Mouse (Mus musculus) heart, embryonic 14.5 days (tissue): Measurements from ENCODE around the gene Cc2d2b. TPM values are rescaled to one million over a fixed set of nuclear protein-coding genes. Genes with fewer than 3 reads are reported as not detected.
A peak's percentile ranks its signal among the peaks of the same experiment; 100 is the strongest.

Experiments used
- ATAC-seq: fragments of 200-750 bp; cut with Nextera tagmentation; 2 replicates; pipeline ENCODE4 v1.8.0; 2017; ENCODE audit warnings: low read depth, moderate TSS enrichment; ENCODE audit not compliant: insufficient number of reproducible peaks, insufficient read depth, low FRiP score
- H3K27ac ChIP-seq, 2 experiments: fragments of 200-500 bp in 1 of 2; fragments of 300-500 bp in 1 of 2; sonication (generic) in 1 of 2; replicated peaks in 1 of 2; 2 replicates each; pipeline ENCODE4 v1.5.1; 2012 to 2014; ENCODE audit warnings: low read depth in 2 of 2, low read length in 2 of 2, control low read depth in 1 of 2, mild to moderate bottlenecking in 1 of 2, mixed read lengths in 1 of 2; ENCODE audit not compliant: control insufficient read depth in 1 of 2, insufficient read depth in 1 of 2
- H3K27me3 ChIP-seq: fragments of 300-500 bp; sonication (generic); 2 replicates; pipeline ENCODE4 v1.6.1; 2014; ENCODE audit warnings: mild to moderate bottlenecking, low read length, control low read depth; ENCODE audit not compliant: control insufficient read depth, insufficient read depth
- H3K36me3 ChIP-seq: fragments of 300-500 bp; sonication (generic); 2 replicates; pipeline ENCODE4 v1.6.1; 2014; ENCODE audit warnings: mild to moderate bottlenecking, control low read depth, low read length, mixed read lengths; ENCODE audit not compliant: control insufficient read depth, insufficient read depth
- H3K4me1 ChIP-seq, 2 experiments: fragments of 200-500 bp in 1 of 2; fragments of 300-500 bp in 1 of 2; sonication (generic) in 1 of 2; 2 replicates each; pipeline ENCODE4 v1.6.1; 2012 to 2014; ENCODE audit warnings: low read length in 2 of 2, control low read depth in 1 of 2, mixed read lengths in 1 of 2; ENCODE audit not compliant: control insufficient read depth in 2 of 2, insufficient read depth in 2 of 2
- H3K4me2 ChIP-seq: fragments of 300-500 bp; sonication (generic); 2 replicates; pipeline ENCODE4 v1.6.1; 2014; ENCODE audit warnings: mild to moderate bottlenecking, low read length
- H3K4me3 ChIP-seq, 2 experiments: fragments of 200-500 bp in 1 of 2; fragments of 300-500 bp in 1 of 2; sonication (generic) in 1 of 2; 2 replicates each; pipeline ENCODE4 v1.5.1; 2012 to 2014; ENCODE audit warnings: low read length in 2 of 2, mild to moderate bottlenecking in 2 of 2, control low read depth in 1 of 2, low read depth in 1 of 2, moderate library complexity in 1 of 2; ENCODE audit not compliant: control insufficient read depth in 1 of 2, insufficient read depth in 1 of 2
- H3K9ac ChIP-seq: fragments of 300-500 bp; sonication (generic); 2 replicates; pipeline ENCODE4 v1.6.1; 2014; ENCODE audit warnings: mild to moderate bottlenecking, low read length
- H3K9me3 ChIP-seq: fragments of 300-500 bp; sonication (generic); 2 replicates; pipeline ENCODE4 v1.6.1; 2016; ENCODE audit warnings: low read length, control low read depth; ENCODE audit not compliant: control insufficient read depth
- WGBS: fragments of 180-500 bp; shearing (Covaris S2); extraction: QIAGEN DNeasy Blood & Tissue Kit; methylation state at CpG from one replicate; pipeline ENCODE4 v1.1.7; 2014; 5-methylcytosine and 5-hydroxymethylcytosine counted together
- polyA plus RNA-seq: library from polyadenylated mRNA; unstranded; fragments of >200 nt; fragmentation: Nextera tagmentation; extraction: Ambion mirVana; gene quantifications from 2 replicates; pipeline ENCODE4 v1.2.1, GENCODE M21; 2014

Cc2d2b gene
- polyA plus RNA-seq, 1 experiment from 2014 or later, result 0.30 TPM

DNA sequence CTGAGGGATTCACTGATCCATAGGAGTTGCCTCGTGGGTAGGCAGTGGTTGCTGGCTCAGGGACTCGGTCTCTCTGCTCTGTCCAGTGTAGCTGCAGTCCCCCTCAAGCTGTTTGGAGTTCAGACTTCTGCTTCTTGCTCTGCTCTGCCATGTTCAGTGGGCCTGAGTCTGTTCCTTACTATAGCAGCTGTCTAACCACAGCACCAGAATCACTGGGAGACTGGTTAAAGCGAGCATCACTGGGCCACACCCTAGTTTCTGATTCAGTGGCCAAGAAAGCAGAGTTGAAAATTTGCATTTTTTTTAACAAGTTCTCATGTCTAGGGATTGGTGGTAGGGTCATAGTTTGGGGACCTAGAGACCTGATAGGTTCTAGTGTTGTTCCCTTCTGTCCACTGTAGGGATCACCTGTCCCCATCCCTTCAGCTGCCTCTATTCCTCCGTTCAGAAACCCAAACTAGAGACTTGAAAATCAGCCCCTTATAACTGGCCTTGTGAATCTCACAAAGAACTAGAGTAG lies 72.8 kb downstream of the Cc2d2b start:
- Histone ChIP-seq H3K4me1 (no peaks in the 10 kb centered on the region), H3K9ac (no peak overlapping the region), H3K9me3 (no peaks in the 10 kb centered on the region), H3K27ac (no peak overlapping the region), H3K4me3 (no peak overlapping the region), H3K27me3 (no peaks in the 10 kb centered on the region), H3K4me2 (no peak overlapping the region), H3K36me3 (no peaks in the 10 kb centered on the region)
- no peak for ATAC-seq
- WGBS, result 77% methylated on average over 4 of the region's 4 CpGs

DNA sequence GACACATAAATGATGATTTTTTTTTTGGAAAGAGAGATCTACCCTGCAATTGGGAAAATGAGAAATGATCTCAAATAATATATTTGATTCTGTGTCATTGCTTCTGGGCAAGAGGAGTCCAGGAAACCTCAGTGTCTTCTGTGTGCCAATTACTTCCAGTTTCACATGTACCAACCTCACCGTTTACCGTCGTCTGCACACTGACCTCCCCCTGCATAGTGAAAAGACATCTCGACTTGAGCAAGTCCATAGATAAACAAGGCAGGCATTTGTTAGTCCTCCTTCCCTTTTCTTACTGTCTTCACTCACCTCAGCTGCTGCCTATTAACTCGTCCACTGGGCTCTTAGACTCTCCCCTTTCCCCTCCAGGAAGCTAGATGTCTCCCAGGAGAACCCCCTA lies 77.1 kb downstream of the Cc2d2b start:
- Histone ChIP-seq H3K4me1 (peaks cover 4 to 9% of the 10 kb centered on the region in 2 experiments; a peak in 3 of 4 replicates), H3K27ac (no peak overlapping the region), H3K9ac (no peak overlapping the region), H3K27me3 (no peaks in the 10 kb centered on the region), H3K4me3 (no peak overlapping the region), H3K9me3 (no peaks in the 10 kb centered on the region), H3K4me2 (no peak overlapping the region), H3K36me3 (no peaks in the 10 kb centered on the region)
- 71% methylated on average over 5 of the region's 5 CpGs for WGBS
- no peak for ATAC-seq

- no peak for ATAC-seq
- no peaks in the 10 kb centered on the region for H3K36me3 ChIP-seq
- 28% methylated on average over 7 of the region's 7 CpGs for WGBS
- H3K9me3 ChIP-seq, result no peaks in the 10 kb centered on the region
- H3K4me1 ChIP-seq, result peaks cover 4 to 9% of the 10 kb centered on the region in 2 experiments; a peak in 3 of 4 replicates
- no peak overlapping the region for H3K9ac ChIP-seq
- H3K27ac ChIP-seq, result no peak overlapping the region
- no peaks in the 10 kb centered on the region for H3K27me3 ChIP-seq
- no peak overlapping the region for H3K4me3 ChIP-seq
- no peak overlapping the region for H3K4me2 ChIP-seq
These were observed 78.2 kb downstream of the Cc2d2b start for GRCm38 (mm10) chr19:40826735-40827134.

DNA sequence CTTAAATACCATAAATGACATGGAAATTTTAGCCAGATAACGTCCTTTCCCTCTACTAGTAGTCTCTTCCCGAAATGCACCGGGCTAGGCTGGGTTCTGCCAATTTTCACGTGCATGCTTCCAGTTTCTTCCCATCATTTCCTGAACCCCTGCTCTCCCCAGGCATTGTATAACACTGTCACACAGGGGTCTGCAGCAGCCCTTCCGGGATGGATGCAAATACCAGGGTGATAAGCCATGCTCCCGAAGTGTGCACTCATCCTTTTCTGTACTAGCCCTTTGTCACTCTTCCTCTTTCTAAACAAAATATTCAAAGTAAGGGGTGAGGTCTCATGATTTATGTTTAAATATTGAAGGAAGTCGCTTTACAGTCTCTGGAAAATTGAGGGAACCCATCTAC lies 81.6 kb downstream of the Cc2d2b start:
- ATAC-seq, result no peak
- no peaks in the 10 kb centered on the region for H3K36me3 ChIP-seq
- H3K27ac ChIP-seq, result 0 out of 4 replicates have a peak overlapping the region, but pooled peaks of 1 of the 2 experiments have one; percentile 84
- H3K9ac ChIP-seq, result peak overlapping the region; percentile 96
- H3K4me1 ChIP-seq, result peaks cover 6 to 14% of the 10 kb centered on the region in 2 experiments
- H3K27me3 ChIP-seq, result no peaks in the 10 kb centered on the region
- 52% methylated on average over 7 of the region's 7 CpGs for WGBS
- H3K9me3 ChIP-seq, result no peaks in the 10 kb centered on the region
- peak overlapping the region; percentile 75 to 91 for H3K4me3 ChIP-seq
- H3K4me2 ChIP-seq, result peak overlapping the region; percentile 85

GRCm38 (mm10) chr19:40830703-40831415 lies 82.3 kb downstream of the Cc2d2b start, which contains the start of gene Ccnj:
Gene Ccnj, plus strand, starts transcription at chr19:40831279.
- Histone ChIP-seq H3K36me3 (no peaks in the 10 kb centered on the region), H3K9ac (peak within 1 kb of the TSS; percentile 96), H3K27ac (peak within 1 kb of the TSS; percentile 63 to 84), H3K9me3 (no peaks in the 10 kb centered on the region), H3K4me1 (peaks cover 6 to 14% of the 10 kb centered on the region in 2 experiments), H3K27me3 (no peaks in the 10 kb centered on the region), H3K4me3 (peak within 1 kb of the TSS; percentile 75 to 91), H3K4me2 (peak within 1 kb of the TSS; percentile 85)
- WGBS, result under 1% methylated on average over 66 of the region's 71 CpGs
- ATAC-seq, result peak; percentile 97

DNA sequence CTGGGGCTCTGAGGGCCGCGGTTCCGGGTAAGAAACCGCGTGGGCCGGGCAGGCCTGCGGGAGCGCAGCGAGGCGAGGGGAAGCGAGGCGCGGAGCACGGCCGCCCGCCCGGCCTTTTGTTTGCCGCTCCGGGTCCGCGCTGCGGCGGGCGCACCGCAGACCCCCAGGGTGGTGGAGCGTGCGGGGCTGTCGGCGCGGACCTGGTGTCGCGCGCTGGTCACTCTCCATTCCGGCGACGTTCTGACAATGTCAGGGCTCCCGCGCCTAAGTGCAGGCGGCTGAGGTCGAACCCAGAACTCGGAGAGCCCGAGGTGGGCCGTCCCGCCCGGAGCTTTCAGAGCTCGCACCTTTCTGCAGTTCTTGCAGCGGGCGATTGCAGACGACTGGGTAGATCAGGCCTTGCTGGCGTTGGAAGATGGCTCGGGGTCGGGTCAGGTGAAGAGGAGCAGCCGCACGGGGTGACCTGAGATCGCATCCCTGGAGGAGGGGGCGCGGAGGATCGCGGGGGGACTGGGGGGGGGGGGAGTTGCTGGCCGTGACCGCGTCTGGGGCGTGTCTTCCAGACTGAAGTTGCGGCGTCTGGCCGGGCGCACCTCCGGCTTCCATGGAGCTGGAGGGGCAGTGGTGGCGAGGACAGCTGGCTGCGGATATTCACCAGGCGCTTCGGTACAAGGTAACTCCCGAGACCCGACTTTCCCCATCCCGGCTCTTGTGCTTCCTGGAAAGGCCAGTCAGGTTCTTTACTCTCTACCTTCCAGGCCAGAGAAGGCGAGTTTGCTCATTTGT lies 83.1 kb downstream of the Cc2d2b start:
- Histone ChIP-seq H3K4me2 (peak overlapping the region; percentile 85), H3K9ac (peak overlapping the region; percentile 96), H3K27me3 (no peaks in the 10 kb centered on the region), H3K36me3 (peaks cover 2% of the 10 kb centered on the region; the same call in 1 of the 2 replicates), H3K9me3 (no peaks in the 10 kb centered on the region), H3K4me3 (peak overlapping the region; percentile 75 to 91), H3K4me1 (peaks cover 6 to 13% of the 10 kb centered on the region in 2 experiments), H3K27ac (peak overlapping the region; percentile 46 to 84)
- WGBS, result under 1% methylated on average over 76 of the region's 76 CpGs
- peak; percentile 43 for ATAC-seq

GRCm38 (mm10) chr19:40832361-40832760 lies 83.8 kb downstream of the Cc2d2b start:
- no peak for ATAC-seq
- H3K27me3 ChIP-seq, result no peaks in the 10 kb centered on the region
- peak overlapping the region; percentile 96 for H3K9ac ChIP-seq
- 30% methylated on average over 5 of the region's 5 CpGs for WGBS
- peaks cover 6 to 8% of the 10 kb centered on the region in 2 experiments for H3K4me1 ChIP-seq
- H3K9me3 ChIP-seq, result no peaks in the 10 kb centered on the region
- H3K4me3 ChIP-seq, result peak overlapping the region; percentile 75 to 91
- H3K36me3 ChIP-seq, result peaks cover 10% of the 10 kb centered on the region
- peak overlapping the region; percentile 85 for H3K4me2 ChIP-seq
- 0 out of 4 replicates have a peak overlapping the region, but pooled peaks of 1 of the 2 experiments have one; percentile 84 for H3K27ac ChIP-seq
